Mouse (Mus musculus): ENCODE data around the gene Gm28053. TPM values are rescaled to one million over a fixed set of nuclear protein-coding genes. Genes with fewer than 3 reads are reported as not detected.

The Gm28053 gene
- total and polyA plus RNA-seq, 2 experiments from 2014 or later: not detected

DNA sequence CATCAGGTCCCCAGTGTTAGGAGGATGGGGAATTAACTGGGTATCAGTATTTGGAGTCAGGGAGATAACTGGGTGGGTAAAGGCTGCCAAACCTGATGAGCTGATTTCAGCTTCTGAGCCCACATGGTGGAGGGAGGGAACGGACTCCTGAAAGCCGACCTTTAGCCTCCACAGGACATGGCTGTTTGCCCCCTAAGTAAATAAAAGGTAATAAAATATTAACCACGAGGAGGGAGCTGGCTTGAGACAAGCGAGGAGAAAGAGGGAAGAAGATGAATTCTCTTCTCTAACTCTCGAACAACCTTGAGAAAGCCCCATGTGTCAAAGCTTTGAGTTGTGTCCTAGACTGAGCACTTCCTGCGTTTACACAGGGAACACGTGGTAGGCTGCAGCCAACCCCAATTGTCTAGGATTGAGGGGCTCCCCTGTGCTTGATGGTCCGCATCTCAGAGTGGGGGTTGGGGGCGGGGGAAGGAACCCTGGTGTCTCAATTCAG, 23.4 kb downstream of the Gm28053 start:
- Histone ChIP-seq H3K36me3 (ENCODE audit: insufficient read depth, low read length) (no peaks in the 10 kb centered on the region), H3K4me3 (ENCODE audit: low read depth, low read length) (peak overlapping the region; percentile 36; the same call in 1 of the 2 replicates), H3K4me1 (ENCODE audit: insufficient read depth, low read length) (no peaks in the 10 kb centered on the region), H3K9ac (replicated peaks; ENCODE audit: low read length, poor library complexity, severe bottlenecking) (no peak overlapping the region), H3K27me3 (ENCODE audit: insufficient read depth, low read length) (no peaks in the 10 kb centered on the region), H3K9me3 (ENCODE audit: low read length) (no peaks in the 10 kb centered on the region), H3K4me2 (ENCODE audit: low read depth, low read length, poor library complexity, severe bottlenecking) (peak overlapping the region; percentile 73), H3K27ac (ENCODE audit: low read depth, low read length) (no peak overlapping the region)
- TF ChIP-seq CTCF (IDR thresholded peaks at IDR 0.05): no peak
- WGBS: 34% methylated on average over 9 of the region's 9 CpGs
- DNase-seq (ENCODE audit: low spot score): peak; percentile 15
- ATAC-seq (ENCODE audit: low FRiP score): peak; percentile 71

GRCm38 (mm10) chr6:48742422-48743351, 24.3 kb downstream of the Gm28053 start:
- H3K27me3 ChIP-seq (ENCODE audit: insufficient read depth, low read length): no peaks in the 10 kb centered on the region
- no peak for TF ChIP-seq CTCF (IDR thresholded peaks at IDR 0.05)
- ATAC-seq (ENCODE audit: low FRiP score) (peak; percentile 67), DNase-seq (ENCODE audit: low spot score) (peak; percentile 12)
- peak overlapping the region; percentile 45 for H3K9ac ChIP-seq (replicated peaks; ENCODE audit: low read length, poor library complexity, severe bottlenecking)
- peak overlapping the region; percentile 26; the same call in 1 of the 2 replicates for H3K27ac ChIP-seq (ENCODE audit: low read depth, low read length)
- 6% methylated on average over 52 of the region's 52 CpGs for WGBS
- H3K4me3 ChIP-seq (ENCODE audit: low read depth, low read length): peak overlapping the region; percentile 36
- H3K9me3 ChIP-seq (ENCODE audit: low read length): no peaks in the 10 kb centered on the region
- H3K36me3 ChIP-seq (ENCODE audit: insufficient read depth, low read length): no peaks in the 10 kb centered on the region
- H3K4me2 ChIP-seq (ENCODE audit: low read depth, low read length, poor library complexity, severe bottlenecking): peak overlapping the region; percentile 73
- H3K4me1 ChIP-seq (ENCODE audit: insufficient read depth, low read length): no peaks in the 10 kb centered on the region

- Histone ChIP-seq H3K27me3 (ENCODE audit: insufficient read depth, low read length) (no peaks in the 10 kb centered on the region), H3K9ac (replicated peaks; ENCODE audit: low read length, poor library complexity, severe bottlenecking) (no peak overlapping the region), H3K36me3 (ENCODE audit: insufficient read depth, low read length) (no peaks in the 10 kb centered on the region), H3K4me2 (ENCODE audit: low read depth, low read length, poor library complexity, severe bottlenecking) (no peak overlapping the region), H3K27ac (ENCODE audit: low read depth, low read length) (no peak overlapping the region), H3K4me3 (ENCODE audit: low read depth, low read length) (no peak overlapping the region), H3K9me3 (ENCODE audit: low read length) (no peaks in the 10 kb centered on the region), H3K4me1 (ENCODE audit: insufficient read depth, low read length) (no peaks in the 10 kb centered on the region)
- no peak for TF ChIP-seq CTCF (IDR thresholded peaks at IDR 0.05)
- ATAC-seq (ENCODE audit: low FRiP score) (no peak), DNase-seq (ENCODE audit: low spot score) (no peak)
- WGBS: 72% methylated on average over 2 of the region's 2 CpGs
Observed at GRCm38 (mm10) chr6:48745490-48745889, 27.1 kb downstream of the Gm28053 start.

DNA sequence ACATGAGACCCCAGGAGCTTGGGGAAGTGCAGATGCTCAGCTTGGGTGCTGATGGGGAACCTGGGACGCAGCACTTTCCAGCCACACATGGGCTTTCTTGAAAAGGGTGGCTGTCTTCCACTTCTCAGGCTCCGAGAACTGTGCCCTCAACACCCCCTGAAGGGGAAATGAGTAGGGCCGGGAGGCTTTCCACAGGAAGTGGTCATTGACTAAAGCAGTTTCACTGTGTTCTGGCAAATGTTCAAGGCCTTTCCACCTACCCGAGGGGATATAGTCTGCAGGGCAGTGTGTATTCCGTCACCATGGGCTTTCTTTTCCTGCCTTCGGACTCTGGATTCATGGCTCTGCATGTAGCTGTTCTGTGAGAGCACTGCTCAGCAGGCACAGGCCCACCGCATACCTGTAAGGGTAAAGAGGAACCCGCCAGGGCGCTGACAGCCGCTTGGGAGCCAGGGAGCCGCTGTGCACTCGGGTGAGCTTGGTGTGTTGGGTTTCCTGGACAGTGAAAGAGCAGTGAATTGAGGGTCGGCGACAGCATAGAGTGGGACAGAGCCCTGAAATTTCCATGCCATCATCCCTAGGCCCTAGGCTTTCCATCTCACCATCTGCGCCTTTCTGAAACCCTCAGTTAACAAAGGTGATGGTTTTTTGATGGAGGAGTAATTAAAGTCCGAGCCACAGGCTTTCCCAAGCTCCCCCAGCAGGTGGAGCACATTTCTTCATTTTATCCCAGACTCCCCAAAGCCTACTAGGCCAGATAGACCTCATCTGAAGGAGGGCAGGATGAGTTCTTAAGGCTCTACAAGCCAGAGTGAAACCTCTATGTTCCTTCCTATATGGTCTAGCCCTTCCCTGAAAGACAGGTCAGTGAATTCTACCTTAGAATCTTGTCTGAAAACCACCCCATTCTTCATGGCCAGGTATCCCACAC, 27.8 kb downstream of the Gm28053 start, which contains the start of gene Gimap5:
TSS of gene Gimap5 (plus strand) at position 239 of the 931 bp plus-strand sequence.
- Histone ChIP-seq H3K27ac (ENCODE audit: low read depth, low read length) (no peak within 1 kb of the TSS), H3K9me3 (ENCODE audit: low read length) (no peaks in the 10 kb centered on the region), H3K27me3 (ENCODE audit: insufficient read depth, low read length) (no peaks in the 10 kb centered on the region), H3K4me2 (ENCODE audit: low read depth, low read length, poor library complexity, severe bottlenecking) (0 out of 2 replicates have a peak within 1 kb of the TSS, but pooled peaks have one; percentile 13), H3K9ac (replicated peaks; ENCODE audit: low read length, poor library complexity, severe bottlenecking) (no peak within 1 kb of the TSS), H3K36me3 (ENCODE audit: insufficient read depth, low read length) (no peaks in the 10 kb centered on the region), H3K4me1 (ENCODE audit: insufficient read depth, low read length) (no peaks in the 10 kb centered on the region), H3K4me3 (ENCODE audit: low read depth, low read length) (no peak within 1 kb of the TSS)
- no peak for ATAC-seq (ENCODE audit: low FRiP score)
- TF ChIP-seq CTCF (IDR thresholded peaks at IDR 0.05): peak; percentile 68
- 47% methylated on average over 16 of the region's 16 CpGs for WGBS
- peak; percentile 46 for DNase-seq (ENCODE audit: low spot score)

DNA sequence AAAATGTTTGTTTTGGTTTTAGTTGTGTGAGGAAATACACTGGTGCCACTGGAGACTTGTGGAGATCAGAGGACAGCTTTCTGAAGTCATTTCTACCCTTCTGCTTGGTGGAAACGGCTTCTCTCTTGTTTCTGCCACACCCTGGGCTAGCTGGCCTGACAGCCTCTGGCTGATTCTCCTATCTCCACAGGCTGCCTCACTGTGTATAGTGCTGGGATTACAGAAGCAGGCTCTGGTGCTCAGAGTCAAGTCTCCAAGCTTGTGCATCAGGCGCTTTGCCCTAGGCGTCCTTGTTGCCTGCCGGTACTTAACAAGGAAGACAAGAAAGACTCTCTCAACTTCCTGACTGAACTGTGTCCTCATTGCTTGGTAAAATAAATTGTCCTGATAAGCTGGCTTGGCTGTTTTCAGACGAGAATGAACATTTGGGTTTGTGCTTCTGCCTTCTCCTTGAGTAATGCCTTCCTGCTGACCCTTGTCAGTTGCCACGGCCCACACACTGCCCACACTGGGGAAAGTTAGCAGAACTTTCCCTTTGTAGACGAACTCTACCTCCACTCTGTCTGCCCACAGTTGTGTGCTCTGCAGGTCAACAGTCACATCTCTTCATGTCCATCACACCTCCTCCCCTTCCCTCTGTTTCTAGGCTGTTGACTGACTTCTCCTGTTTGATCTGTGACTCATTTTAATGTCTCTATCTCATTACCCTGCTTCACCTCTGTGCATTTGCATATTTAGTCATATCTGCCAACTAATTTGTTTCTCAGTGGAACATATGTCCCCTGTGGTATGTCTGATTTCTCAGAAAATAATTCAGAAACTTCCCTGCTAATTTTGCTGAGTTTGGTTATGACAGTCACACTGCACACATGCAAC, 28.9 kb downstream of the Gm28053 start:
- no peak overlapping the region for H3K4me2 ChIP-seq (ENCODE audit: low read depth, low read length, poor library complexity, severe bottlenecking)
- no peak overlapping the region for H3K27ac ChIP-seq (ENCODE audit: low read depth, low read length)
- H3K9me3 ChIP-seq (ENCODE audit: low read length): no peaks in the 10 kb centered on the region
- H3K27me3 ChIP-seq (ENCODE audit: insufficient read depth, low read length): no peaks in the 10 kb centered on the region
- no peaks in the 10 kb centered on the region for H3K36me3 ChIP-seq (ENCODE audit: insufficient read depth, low read length)
- no peak overlapping the region for H3K9ac ChIP-seq (replicated peaks; ENCODE audit: low read length, poor library complexity, severe bottlenecking)
- WGBS: 82% methylated on average over 7 of the region's 7 CpGs
- no peak for TF ChIP-seq CTCF (IDR thresholded peaks at IDR 0.05)
- DNase-seq (ENCODE audit: low spot score) (no peak), ATAC-seq (ENCODE audit: low FRiP score) (no peak)
- H3K4me1 ChIP-seq (ENCODE audit: insufficient read depth, low read length): no peaks in the 10 kb centered on the region
- H3K4me3 ChIP-seq (ENCODE audit: low read depth, low read length): no peak overlapping the region
